Mouse (Mus musculus) kidney, postnatal 0 days (tissue): ENCODE data around the gene Evx2. TPM values are rescaled to one million over a fixed set of nuclear protein-coding genes. Genes with fewer than 3 reads are reported as not detected.
A peak's percentile ranks its signal among the peaks of the same experiment; 100 is the strongest.

Source experiments
- ATAC-seq: fragments of 200-750 bp; cut with Nextera tagmentation; replicated peaks from 2 replicates; pipeline ENCODE4 v1.8.0; 2017; ENCODE audit warnings: low read depth, moderate number of reproducible peaks, moderate TSS enrichment, moderate library complexity; ENCODE audit not compliant: low FRiP score
- DNase-seq: peaks from one replicate; pipeline ENCODE4 v3.0.0-alpha.2; 2016; ENCODE audit warnings: low spot score
- H3K27ac ChIP-seq: fragments of 300-500 bp; sonication (generic); 2 replicates; pipeline ENCODE4 v1.5.1; 2014; ENCODE audit warnings: mild to moderate bottlenecking
- H3K27me3 ChIP-seq: fragments of 300-500 bp; sonication (generic); 2 replicates; pipeline ENCODE4 v1.6.1; 2014; ENCODE audit warnings: low read length, mixed read lengths; ENCODE audit not compliant: insufficient read depth
- H3K36me3 ChIP-seq: fragments of 300-500 bp; sonication (generic); 2 replicates; pipeline ENCODE4 v1.6.1; 2014; ENCODE audit warnings: low read length, mixed read lengths; ENCODE audit not compliant: insufficient read depth
- H3K4me1 ChIP-seq: fragments of 300-500 bp; sonication (generic); replicated peaks from 2 replicates; pipeline ENCODE4 v1.6.1; 2014; ENCODE audit warnings: antibody characterized with exemption, low read length, mixed read lengths; ENCODE audit not compliant: insufficient read depth
- H3K4me2 ChIP-seq: fragments of 300-500 bp; sonication (generic); 2 replicates; pipeline ENCODE4 v1.6.1; 2014; ENCODE audit warnings: mild to moderate bottlenecking, low read length, moderate library complexity, mixed read lengths
- H3K4me3 ChIP-seq: fragments of 300-500 bp; sonication (generic); replicated peaks from 2 replicates; pipeline ENCODE4 v1.5.1; 2014; ENCODE audit warnings: low read depth, low read length
- H3K9ac ChIP-seq: fragments of 300-500 bp; sonication (generic); 2 replicates; pipeline ENCODE4 v1.6.1; 2014; ENCODE audit warnings: low read depth, low read length
- H3K9me3 ChIP-seq: fragments of 300-500 bp; sonication (generic); replicated peaks from 2 replicates; pipeline ENCODE4 v1.6.1; 2016; ENCODE audit warnings: low read length, inconsistent platforms, mixed read lengths
- CTCF ChIP-seq: IDR thresholded peaks from 2 replicates; pipeline ENCODE4 v1.5.1; 2016; ENCODE audit warnings: antibody characterized with exemption, low read depth, mild to moderate bottlenecking, moderate library complexity
- WGBS: fragments of 180-500 bp; shearing (Covaris S2); extraction: QIAGEN DNeasy Blood & Tissue Kit; methylation state at CpG from one replicate; pipeline ENCODE4 v1.1.7; 2014; 5-methylcytosine and 5-hydroxymethylcytosine counted together
- polyA plus RNA-seq: library from polyadenylated mRNA; unstranded; fragments of >200 nt; fragmentation: Nextera tagmentation; extraction: Ambion mirVana; gene quantifications from 2 replicates; pipeline ENCODE4 v1.2.1, GENCODE M21; 2015

Gene Evx2
- polyA plus RNA-seq, 1 experiment from 2014 or later: 0.08 TPM

- peaks cover 80% of the 10 kb centered on the region for H3K27me3 ChIP-seq
- no peak overlapping the region for H3K9ac ChIP-seq
- peaks cover 4% of the 10 kb centered on the region; the same call in 1 of the 2 replicates for H3K4me1 ChIP-seq
- no peak for TF ChIP-seq CTCF
- no peaks in the 10 kb centered on the region for H3K36me3 ChIP-seq
- H3K4me2 ChIP-seq: no peak overlapping the region
- DNase-seq (peak; percentile 31), ATAC-seq (no peak)
- H3K9me3 ChIP-seq: no peaks in the 10 kb centered on the region
- 14% methylated on average over 17 of the region's 17 CpGs for WGBS
- H3K4me3 ChIP-seq: no peak overlapping the region
- H3K27ac ChIP-seq: no peak overlapping the region
Observed at GRCm38 (mm10) chr2:74653781-74654535, 5.4 kb downstream of the Evx2 start.

- no peak overlapping the region for H3K4me2 ChIP-seq
- no peak overlapping the region for H3K4me3 ChIP-seq
- DNase-seq: peak; percentile 30
- no peak overlapping the region for H3K9ac ChIP-seq
- peaks cover 84% of the 10 kb centered on the region for H3K27me3 ChIP-seq
- H3K4me1 ChIP-seq: peaks cover 7% of the 10 kb centered on the region; the same call in 1 of the 2 replicates
- 36% methylated on average over 2 of the region's 2 CpGs for WGBS
- H3K36me3 ChIP-seq: no peaks in the 10 kb centered on the region
- H3K9me3 ChIP-seq: no peaks in the 10 kb centered on the region
- ATAC-seq: no peak
- H3K27ac ChIP-seq: no peak overlapping the region
- TF ChIP-seq CTCF: no peak
Observed at GRCm38 (mm10) chr2:74652996-74653340, 6.4 kb downstream of the Evx2 start.

- Histone ChIP-seq H3K9ac (no peak overlapping the region), H3K4me3 (no peak overlapping the region), H3K9me3 (no peaks in the 10 kb centered on the region), H3K36me3 (no peaks in the 10 kb centered on the region), H3K27ac (no peak overlapping the region), H3K4me1 (0 out of 2 replicates have a peak, but pooled peaks cover 3% of the 10 kb centered on the region), H3K27me3 (peaks cover 68% of the 10 kb centered on the region), H3K4me2 (no peak overlapping the region)
- 16% methylated on average over 7 of the region's 7 CpGs for WGBS
- DNase-seq (peak; percentile 83), ATAC-seq (peak; percentile 65; the same call in 1 of the 2 replicates)
- TF ChIP-seq CTCF: no peak
Observed at GRCm38 (mm10) chr2:74647082-74647864, 12.1 kb downstream of the Evx2 start.

- Histone ChIP-seq H3K4me2 (no peak overlapping the region), H3K4me1 (0 out of 2 replicates have a peak, but pooled peaks cover 3% of the 10 kb centered on the region), H3K27ac (no peak overlapping the region), H3K4me3 (no peak overlapping the region), H3K9ac (no peak overlapping the region), H3K36me3 (no peaks in the 10 kb centered on the region), H3K9me3 (no peaks in the 10 kb centered on the region), H3K27me3 (peaks cover 52% of the 10 kb centered on the region)
- no peak for TF ChIP-seq CTCF
- 86% methylated on average over 3 of the region's 3 CpGs for WGBS
- DNase-seq (no peak), ATAC-seq (no peak)
Observed at GRCm38 (mm10) chr2:74645631-74646030, 13.7 kb downstream of the Evx2 start.

GRCm38 (mm10) chr2:74642431-74642830 is 16.9 kb downstream of the Evx2 start:
- H3K9me3 ChIP-seq: no peaks in the 10 kb centered on the region
- no peaks in the 10 kb centered on the region for H3K36me3 ChIP-seq
- no peak for DNase-seq

GRCm38 (mm10) chr2:74635412-74635811 is 23.9 kb downstream of the Evx2 start:
- H3K36me3 ChIP-seq: no peaks in the 10 kb centered on the region
- WGBS: 72% methylated on average over 4 of the region's 4 CpGs
- no peaks in the 10 kb centered on the region for H3K4me1 ChIP-seq
- no peak overlapping the region for H3K27ac ChIP-seq
- no peaks in the 10 kb centered on the region for H3K27me3 ChIP-seq
- DNase-seq (no peak), ATAC-seq (no peak)
- H3K9me3 ChIP-seq: no peaks in the 10 kb centered on the region
- no peak overlapping the region for H3K4me2 ChIP-seq
- no peak for TF ChIP-seq CTCF
- H3K9ac ChIP-seq: no peak overlapping the region
- no peak overlapping the region for H3K4me3 ChIP-seq

More at GRCm38 (mm10) chr2:74642431-74642830, 16.9 kb downstream of the Evx2 start:
- H3K27ac ChIP-seq: no peak overlapping the region
- no peak overlapping the region for H3K9ac ChIP-seq
- peaks cover 22% of the 10 kb centered on the region for H3K27me3 ChIP-seq
- 27% methylated on average over 5 of the region's 5 CpGs for WGBS
- ATAC-seq: no peak
- H3K4me1 ChIP-seq: no peaks in the 10 kb centered on the region
- H3K4me3 ChIP-seq: no peak overlapping the region
- no peak overlapping the region for H3K4me2 ChIP-seq
- no peak for TF ChIP-seq CTCF
